21 mouse cellular contexts compared by ENCODE assay signal in the genomic region with DNA sequence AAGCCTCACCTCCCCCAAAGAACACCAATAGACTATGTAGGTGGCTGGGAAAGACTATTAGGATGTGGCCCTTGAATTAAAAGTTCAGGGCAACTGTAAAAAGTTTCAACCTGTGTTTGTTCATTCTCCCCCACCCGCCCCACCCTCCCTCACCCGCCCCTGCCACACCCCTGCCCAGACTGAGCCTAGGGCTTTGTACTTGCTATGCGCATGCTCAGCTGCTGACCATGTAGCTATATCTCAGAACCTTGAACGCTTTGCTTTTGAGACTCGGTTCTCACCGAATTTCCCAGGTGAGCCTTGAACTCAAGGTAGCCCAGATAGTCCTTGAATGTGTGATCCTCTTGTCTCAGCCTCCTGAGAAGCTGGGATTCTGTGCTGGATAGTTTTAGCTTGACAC. TPM values are rescaled to one million over a fixed set of nuclear protein-coding genes. Genes with fewer than 3 reads are reported as not detected.
DNase-seq lines count a peak whose midpoint lies in the region; ATAC-seq and TF ChIP-seq lines count a peak whose summit lies in the region.
"Had no signal": no experiment of that assay in that cellular context is flagged by ENCODE, and none has a peak within 500 bp of the region (broad histone marks: within the 10 kb centered on the region; RNA-seq: fewer than 3 reads in every experiment).

No protein-coding gene starts in this region.

- TF ChIP-seq CTCF in MEL (IDR thresholded peaks at IDR 0.05 in 2 of 3, conservative IDR thresholded peaks at IDR 0.05 in 1 of 3; ENCODE audit: control insufficient read depth in 1 of 3, insufficient read depth in 1 of 3, low read depth in 2 of 3, low read length in 3 of 3, poor library complexity in 1 of 3, severe bottlenecking in 1 of 3) = 0 out of 6 replicates have a peak, but pooled peaks of 1 of the 3 experiments have one; percentile 2

- peaks cover 0 to 26% of the 10 kb centered on the region in 2 experiments; a peak in 2 of 4 replicates for H3K36me3 ChIP-seq in MEL (ENCODE audit: control insufficient read depth in 1 of 2, insufficient read depth in 2 of 2, low read length in 2 of 2)
- no peaks in the 10 kb centered on the region for H3K36me3 ChIP-seq in liver, embryonic 13.5 days
- H3K36me3 ChIP-seq in stomach, embryonic 15.5 days = no peaks in the 10 kb centered on the region
- no peaks in the 10 kb centered on the region for H3K36me3 ChIP-seq in forebrain, embryonic 14.5 days (ENCODE audit: control insufficient read depth, insufficient read depth, low read length)
- H3K36me3 ChIP-seq: embryonic facial prominence, embryonic 10.5 days; G1E; heart, embryonic 15.5 days; hindbrain, embryonic 10.5 days had no signal

- no peak for TF ChIP-seq EP300 in MEL (IDR thresholded peaks at IDR 0.05; ENCODE audit: low read depth in 1 of 2, low read length in 2 of 2)

- H3K4me2 ChIP-seq in liver, embryonic 13.5 days = peak overlapping the region; percentile 13; the same call in 1 of the 2 replicates
- no peak overlapping the region for H3K4me2 ChIP-seq in stomach, embryonic 15.5 days
- H3K4me2 ChIP-seq in forebrain, embryonic 14.5 days (ENCODE audit: low read length) = no peak overlapping the region
- H3K4me2 ChIP-seq: forebrain, embryonic 13.5 days; heart, embryonic 11.5 days; heart, embryonic 15.5 days; hindbrain, embryonic 14.5 days had no signal

- no peak for TF ChIP-seq POLR2A in MEL (IDR thresholded peaks at IDR 0.05; ENCODE audit: control insufficient read depth in 1 of 2, insufficient read depth in 1 of 2, low read depth in 1 of 2, low read length in 2 of 2, poor library complexity in 1 of 2)

- 31% methylated on average over 6 of the region's 6 CpGs for WGBS in liver, embryonic 13.5 days (ENCODE audit: insufficient replicate concordance)
- 55% methylated on average over 6 of the region's 6 CpGs for WGBS in stomach, embryonic 15.5 days
- WGBS in forebrain, embryonic 14.5 days = 79% methylated on average over 6 of the region's 6 CpGs

- no peaks in the 10 kb centered on the region for H3K79me2 ChIP-seq in MEL (ENCODE audit: control insufficient read depth, insufficient read depth, low read length, poor library complexity)

- H3K27me3 ChIP-seq in MEL (ENCODE audit: control insufficient read depth in 1 of 2, insufficient read depth in 2 of 2, low read length in 2 of 2) = no peaks in the 10 kb centered on the region
- H3K27me3 ChIP-seq in liver, embryonic 13.5 days = peaks cover 19% of the 10 kb centered on the region
- peaks cover 10% of the 10 kb centered on the region; the same call in 1 of the 2 replicates for H3K27me3 ChIP-seq in stomach, embryonic 15.5 days (replicated peaks)
- H3K27me3 ChIP-seq in forebrain, embryonic 14.5 days (replicated peaks; ENCODE audit: control insufficient read depth, insufficient read depth, low read length) = no peaks in the 10 kb centered on the region

- DNase-seq in ES-CJ7 (ENCODE audit: low read depth, low spot score) (peak; percentile 37), MEL (ENCODE audit: low read depth, low spot score) (peak; percentile 40)
- no peak for DNase-seq in liver, embryonic 13.5 days
- DNase-seq in spleen, adult 12 weeks (ENCODE audit: low spot score) = no peak
- no peak for DNase-seq in lung, adult 18-20 months
- no peak for DNase-seq in forebrain, embryonic 14.5 days (ENCODE audit: low spot score)
- DNase-seq: adrenal gland, postnatal 10 days; cerebellum, adult 11 months; cerebellum, adult 8-10 months; cerebellum, postnatal 25 days; gastrocnemius, postnatal 36 days; heart, adult 11 months; heart, postnatal 14 days had no signal

- H3K9ac ChIP-seq in MEL (ENCODE audit: control insufficient read depth, low read depth, low read length, poor library complexity, severe bottlenecking) = peak overlapping the region; percentile 35; the same call in 1 of the 2 replicates
- H3K9ac ChIP-seq in liver, embryonic 13.5 days = no peak overlapping the region
- no peak overlapping the region for H3K9ac ChIP-seq in stomach, embryonic 15.5 days
- H3K9ac ChIP-seq in forebrain, embryonic 14.5 days (ENCODE audit: low read length) = no peak overlapping the region
- H3K9ac ChIP-seq: forebrain, embryonic 13.5 days; heart, embryonic 15.5 days; hindbrain, embryonic 14.5 days had no signal

- H3K9me3 ChIP-seq in MEL (replicated peaks; ENCODE audit: insufficient read depth, low read length) = no peaks in the 10 kb centered on the region
- H3K9me3 ChIP-seq in liver, embryonic 13.5 days (replicated peaks) = no peaks in the 10 kb centered on the region
- no peaks in the 10 kb centered on the region for H3K9me3 ChIP-seq in stomach, embryonic 15.5 days
- no peaks in the 10 kb centered on the region for H3K9me3 ChIP-seq in forebrain, embryonic 14.5 days (replicated peaks; ENCODE audit: control insufficient read depth, low read length)
- H3K9me3 ChIP-seq: embryonic facial prominence, embryonic 10.5 days; forebrain, embryonic 13.5 days; G1E; heart, embryonic 15.5 days; hindbrain, embryonic 10.5 days had no signal

- no peak for ATAC-seq in liver, embryonic 13.5 days (ENCODE audit: low read depth)
- ATAC-seq in stomach, embryonic 15.5 days (ENCODE audit: insufficient read depth, low FRiP score, low read depth) = peak; percentile 40; the same call in 1 of the 2 replicates
- ATAC-seq in forebrain, embryonic 14.5 days = no peak
- ATAC-seq: forebrain, embryonic 13.5 days had no signal

- TF ChIP-seq RAD21 in MEL (IDR thresholded peaks at IDR 0.05; ENCODE audit: low read depth, low read length) = no peak

- H3K27ac ChIP-seq in MEL (ENCODE audit: control insufficient read depth, low read depth, low read length) = peak overlapping the region; percentile 66
- H3K27ac ChIP-seq in liver, embryonic 13.5 days = no peak overlapping the region
- H3K27ac ChIP-seq in stomach, embryonic 15.5 days = no peak overlapping the region
- no peak overlapping the region for H3K27ac ChIP-seq in forebrain, embryonic 14.5 days (ENCODE audit: low read depth, low read length)
- H3K27ac ChIP-seq: embryonic facial prominence, embryonic 10.5 days; forebrain, embryonic 13.5 days; heart, embryonic 15.5 days; hindbrain, embryonic 10.5 days; hindbrain, embryonic 14.5 days had no signal

- peaks cover 15 to 41% of the 10 kb centered on the region in 2 experiments for H3K4me1 ChIP-seq in MEL (ENCODE audit: control insufficient read depth in 1 of 2, insufficient read depth in 2 of 2, low read length in 2 of 2)
- H3K4me1 ChIP-seq in liver, embryonic 13.5 days (replicated peaks) = peaks cover 49% of the 10 kb centered on the region
- 0 out of 2 replicates have a peak, but pooled peaks cover 9% of the 10 kb centered on the region for H3K4me1 ChIP-seq in stomach, embryonic 15.5 days
- no peaks in the 10 kb centered on the region for H3K4me1 ChIP-seq in forebrain, embryonic 14.5 days (ENCODE audit: control insufficient read depth, insufficient read depth, low read length)

- peak overlapping the region in 1 of 2 experiments; percentile 20; a peak in 1 of 4 replicates for H3K4me3 ChIP-seq in MEL (ENCODE audit: control insufficient read depth in 1 of 2, insufficient read depth in 1 of 2, low read depth in 2 of 2, low read length in 2 of 2)
- H3K4me3 ChIP-seq in liver, embryonic 13.5 days (replicated peaks) = no peak overlapping the region
- no peak overlapping the region for H3K4me3 ChIP-seq in stomach, embryonic 15.5 days (replicated peaks)
- H3K4me3 ChIP-seq in forebrain, embryonic 14.5 days (ENCODE audit: low read depth, low read length) = no peak overlapping the region
- H3K4me3 ChIP-seq: embryonic facial prominence, embryonic 10.5 days; forebrain, embryonic 13.5 days; heart, embryonic 15.5 days; hindbrain, embryonic 10.5 days had no signal

TF ChIP-seq in MEL, 35 proteins besides CTCF, POLR2A, EP300 and RAD21:
- TF ChIP-seq MAX (IDR thresholded peaks at IDR 0.05; ENCODE audit: low read length) = no peak
- peak; percentile 69 for TF ChIP-seq NRF1 (IDR thresholded peaks at IDR 0.05; ENCODE audit: insufficient read depth, low read depth, low read length, poor library complexity, severe bottlenecking)

RNA-seq across cellular contexts. Expression of gene Cela1, which starts 14.1 kb away (rescaled TPM):
- 42.2 and 60.3 TPM in 2 replicates for total RNA-seq in MEL (2012; rRNA removed)
- 10 to 100 TPM in 1 of 2 experiments, not detected in 1; 51.4 TPM for polyA plus RNA-seq in MEL (2012; ENCODE audit: insufficient read depth in 1 of 2, insufficient read length in 2 of 2, low read depth in 1 of 2, low replicate concordance in 2 of 2, missing spikeins in 1 of 2)
- 8.2 and 11.8 TPM in 2 replicates for polyA plus RNA-seq in liver, embryonic 13.5 days (2015; fragmentation: Nextera tagmentation; extraction: Ambion mirVana)
- 273 and 329 TPM in 2 replicates for polyA plus RNA-seq in stomach, embryonic 15.5 days (2015; fragmentation: Nextera tagmentation; extraction: Ambion mirVana)
- 0.60 and 0.88 TPM in 2 replicates for polyA plus RNA-seq in forebrain, embryonic 14.5 days (2014; fragmentation: Nextera tagmentation; extraction: Ambion mirVana)
- total RNA-seq: gastrocnemius, postnatal 36 days had no signal

RNA-seq across cellular contexts. Expression of gene Galnt6, which starts 27.3 kb away (rescaled TPM):
- 17.0 and 17.5 TPM in 2 replicates for total RNA-seq in MEL (2012; rRNA removed)
- polyA plus RNA-seq in MEL (2012; ENCODE audit: insufficient read depth in 1 of 2, insufficient read length in 2 of 2, low read depth in 1 of 2, low replicate concordance in 2 of 2, missing spikeins in 1 of 2) = 10 to 100 TPM in 1 of 2 experiments, not detected in 1; 16.1 TPM
- 1.1 and 1.3 TPM in 2 replicates for polyA plus RNA-seq in liver, embryonic 13.5 days (2015; fragmentation: Nextera tagmentation; extraction: Ambion mirVana)
- 4.0 and 4.4 TPM in 2 replicates for polyA plus RNA-seq in stomach, embryonic 15.5 days (2015; fragmentation: Nextera tagmentation; extraction: Ambion mirVana)
- 0.09 and 0.10 TPM in 2 replicates for polyA plus RNA-seq in forebrain, embryonic 14.5 days (2014; fragmentation: Nextera tagmentation; extraction: Ambion mirVana)

RNA-seq across cellular contexts. Expression of gene Bin2, which starts 32.5 kb away (rescaled TPM):
- 79.9 and 94.7 TPM in 2 replicates for total RNA-seq in MEL (2012; rRNA removed)
- 100 to 1,000 TPM; 106 to 128 TPM for polyA plus RNA-seq in MEL (2012; ENCODE audit: insufficient read depth in 1 of 2, insufficient read length in 2 of 2, low read depth in 1 of 2, low replicate concordance in 2 of 2, missing spikeins in 1 of 2)
- polyA plus RNA-seq in liver, embryonic 13.5 days (2015; fragmentation: Nextera tagmentation; extraction: Ambion mirVana) = 19.7 and 25.7 TPM in 2 replicates
- 7.1 TPM in 2 replicates for polyA plus RNA-seq in stomach, embryonic 15.5 days (2015; fragmentation: Nextera tagmentation; extraction: Ambion mirVana)
- 0.18 and 0.66 TPM in 2 replicates for polyA plus RNA-seq in forebrain, embryonic 14.5 days (2014; fragmentation: Nextera tagmentation; extraction: Ambion mirVana)

RNA-seq across cellular contexts. Expression of gene Slc4a8, which starts 59.7 kb away (rescaled TPM):
- total RNA-seq in MEL (2012; rRNA removed) = 0.35 and 0.72 TPM in 2 replicates
- 1 to 10 TPM in 1 of 2 experiments, not detected in 1; 2.5 TPM for polyA plus RNA-seq in MEL (2012; ENCODE audit: insufficient read depth in 1 of 2, insufficient read length in 2 of 2, low read depth in 1 of 2, low replicate concordance in 2 of 2, missing spikeins in 1 of 2)
- 0.34 and 0.51 TPM in 2 replicates for polyA plus RNA-seq in liver, embryonic 13.5 days (2015; fragmentation: Nextera tagmentation; extraction: Ambion mirVana)
- 4.6 and 4.9 TPM in 2 replicates for polyA plus RNA-seq in stomach, embryonic 15.5 days (2015; fragmentation: Nextera tagmentation; extraction: Ambion mirVana)
- 11.2 and 17.8 TPM in 2 replicates for polyA plus RNA-seq in forebrain, embryonic 14.5 days (2014; fragmentation: Nextera tagmentation; extraction: Ambion mirVana)
- polyA plus RNA-seq: G1E had no signal

Comparison
In these comparisons a context has a peak if more than half of its experiments do, and no peak if none do; other contexts are left out.
1. DNase-seq: peak in ES-CJ7 (single experiment) and MEL (single experiment); none in liver, embryonic 13.5 days (single experiment), spleen, adult 12 weeks (single experiment), lung, adult 18-20 months (0 of 2) and forebrain, embryonic 14.5 days (single experiment).